Mouse (Mus musculus) ovary, adult 18-20 months (tissue): ENCODE data around the gene Gid8.

Experiments used
- DNase-seq: peaks from one replicate; pipeline ENCODE4 v3.0.0; 2022; ENCODE audit warnings: low spot score, mixed read lengths

The Gid8 gene

GRCm38 (mm10) chr2:180748904-180749303 lies 39.0 kb downstream of the Gid8 start:
- no peak for DNase-seq

GRCm38 (mm10) chr2:180754976-180755688 lies 45.2 kb downstream of the Gid8 start:
- no peak for DNase-seq

- DNase-seq: no peak
These were observed 46.0 kb downstream of the Gid8 start for GRCm38 (mm10) chr2:180755896-180756295.

GRCm38 (mm10) chr2:180756786-180757185 lies 46.9 kb downstream of the Gid8 start:
- no peak for DNase-seq

- DNase-seq: no peak
These were observed 48.8 kb downstream of the Gid8 start for GRCm38 (mm10) chr2:180758513-180759263.

GRCm38 (mm10) chr2:180764986-180765385 lies 55.1 kb downstream of the Gid8 start:
- no peak for DNase-seq

- no peak for DNase-seq
These were observed 55.8 kb downstream of the Gid8 start for GRCm38 (mm10) chr2:180765713-180766112.
